Mouse (Mus musculus) regulatory T cell (primary cell): ENCODE results near the gene Gm4763.
"Not testable (repeated sequence)": the region's sequence is repeated elsewhere in the genome, so short reads cannot be mapped to it uniquely, and the experiment has no call there.

ENCODE experiments used
- in situ Hi-C: fragments of 300-600 bp; cut with MboI, MseI; formaldehyde crosslinking; loops from one replicate; pipeline ENCODE4 v1.15.1; 2025; ENCODE audit warnings: high pct_unique_total_duplicates

The Gm4763 gene

GRCm38 (mm10) chr7:24726808-24727207 lies at the start of gene Gm4763:
TSS of gene Gm4763 (minus strand) at chr7:24726908.
- in situ Hi-C loops = loop anchor here (5.0 kb wide), 1 partner anchor 40 kb away; no protein-coding TSS in a partner anchor

GRCm38 (mm10) chr7:24776145-24776544 lies 49.4 kb upstream of the Gm4763 start:
- in situ Hi-C loops = no loop called here

GRCm38 (mm10) chr7:24773942-24774535 lies 47.3 kb upstream of the Gm4763 start:
- in situ Hi-C loops = no loop called here

- in situ Hi-C loops = no loop called here
Measured at GRCm38 (mm10) chr7:24771361-24771760, 44.7 kb upstream of the Gm4763 start.

DNA sequence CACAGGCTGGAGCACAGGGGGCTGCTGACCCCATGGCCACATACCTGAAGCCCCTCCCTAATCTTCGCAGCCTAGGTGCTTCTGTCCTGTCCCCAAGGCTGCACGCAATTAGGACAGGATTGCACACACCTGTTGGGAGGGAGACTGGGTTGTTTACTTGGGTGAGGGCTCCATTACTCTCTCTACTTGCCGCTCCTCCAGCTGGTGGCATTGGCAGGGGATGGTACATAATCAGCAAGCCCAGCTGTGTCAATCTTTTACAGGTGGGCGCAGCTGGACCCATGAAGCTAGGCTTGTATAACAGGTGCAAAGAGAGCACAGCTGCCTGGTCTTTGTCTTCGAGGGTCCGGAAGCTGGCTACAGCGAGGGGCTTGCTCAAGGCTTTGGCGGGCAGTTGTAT lies 35.9 kb upstream of the Gm4763 start:
- in situ Hi-C loops = no loop called here

- in situ Hi-C loops = no loop called here
Measured at GRCm38 (mm10) chr7:24761161-24761560, 34.5 kb upstream of the Gm4763 start.

- in situ Hi-C loops = no loop called here
Measured at GRCm38 (mm10) chr7:24760211-24760610, 33.5 kb upstream of the Gm4763 start, which contains the start of gene Cd177. TSS of gene Cd177 (minus strand) at chr7:24760311.

DNA sequence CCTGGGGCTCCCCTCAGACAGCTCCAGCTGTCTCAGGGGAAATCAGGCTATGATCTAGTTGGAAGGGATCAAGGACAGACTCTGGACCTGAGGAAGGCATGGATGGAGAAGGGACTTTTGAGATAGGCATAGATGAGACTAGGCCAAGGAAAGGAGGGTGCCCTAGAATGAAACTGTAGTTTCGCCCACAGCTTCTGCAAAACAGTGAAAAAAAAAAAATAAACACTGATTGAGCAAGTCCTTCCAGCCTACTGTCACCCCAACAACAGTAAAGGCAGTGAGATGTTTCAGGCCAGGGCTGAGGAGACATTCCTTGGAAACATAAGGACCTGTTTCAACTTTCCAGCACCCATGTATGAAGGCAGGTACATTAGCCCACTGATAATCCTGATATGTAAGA lies 31.8 kb upstream of the Gm4763 start:
- in situ Hi-C loops = loop anchor here (10.0 kb wide), 1 partner anchor 404 kb away; no protein-coding TSS in a partner anchor

GRCm38 (mm10) chr7:24753476-24753875 lies 26.8 kb upstream of the Gm4763 start:
- in situ Hi-C loops = loop anchor here (10.0 kb wide), 1 partner anchor 399 kb away; no protein-coding TSS in a partner anchor

DNA sequence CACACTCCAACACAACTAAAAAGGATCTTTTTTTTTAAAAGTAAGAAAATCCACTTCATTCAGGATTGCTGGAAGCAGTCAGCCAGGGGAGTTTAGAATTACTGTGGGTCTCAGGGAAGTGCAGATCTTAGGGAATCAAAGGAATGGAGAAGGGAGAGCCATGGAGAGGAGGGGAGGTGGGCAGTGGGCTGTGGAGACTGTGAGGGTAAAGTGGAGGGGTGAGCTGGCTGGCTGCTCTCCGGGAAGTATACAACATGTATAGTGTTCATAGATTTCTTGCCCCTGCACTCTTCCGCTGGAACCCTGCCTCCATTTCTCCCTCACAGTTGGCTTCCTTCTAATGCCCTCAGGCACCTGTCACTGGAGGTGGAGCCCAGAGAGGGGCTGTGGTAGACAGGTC lies 24.9 kb upstream of the Gm4763 start:
- in situ Hi-C loops = loop anchor here (10.0 kb wide), 1 partner anchor 397 kb away; no protein-coding TSS in a partner anchor

DNA sequence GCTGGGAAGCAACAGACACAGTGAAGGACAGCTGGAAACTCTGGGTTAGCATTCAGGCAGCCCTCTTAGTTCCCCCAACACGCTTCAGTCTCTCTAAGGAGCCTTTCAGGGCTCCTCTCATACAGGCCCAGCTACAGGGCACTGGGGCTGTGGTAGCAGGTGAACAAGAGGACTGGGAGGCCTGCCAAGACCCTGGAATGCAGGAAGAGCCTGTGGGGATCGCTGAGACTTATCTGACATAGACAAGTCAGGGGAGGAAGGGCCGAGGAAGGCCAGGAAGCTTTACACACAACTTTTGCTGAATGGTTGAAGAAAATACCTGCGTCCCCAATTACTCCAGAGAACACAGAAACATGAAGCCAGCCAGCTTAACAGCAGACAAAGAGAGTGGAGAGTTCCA lies 24.0 kb upstream of the Gm4763 start:
- in situ Hi-C loops = loop anchor here (10.0 kb wide), 1 partner anchor 396 kb away; no protein-coding TSS in a partner anchor

DNA sequence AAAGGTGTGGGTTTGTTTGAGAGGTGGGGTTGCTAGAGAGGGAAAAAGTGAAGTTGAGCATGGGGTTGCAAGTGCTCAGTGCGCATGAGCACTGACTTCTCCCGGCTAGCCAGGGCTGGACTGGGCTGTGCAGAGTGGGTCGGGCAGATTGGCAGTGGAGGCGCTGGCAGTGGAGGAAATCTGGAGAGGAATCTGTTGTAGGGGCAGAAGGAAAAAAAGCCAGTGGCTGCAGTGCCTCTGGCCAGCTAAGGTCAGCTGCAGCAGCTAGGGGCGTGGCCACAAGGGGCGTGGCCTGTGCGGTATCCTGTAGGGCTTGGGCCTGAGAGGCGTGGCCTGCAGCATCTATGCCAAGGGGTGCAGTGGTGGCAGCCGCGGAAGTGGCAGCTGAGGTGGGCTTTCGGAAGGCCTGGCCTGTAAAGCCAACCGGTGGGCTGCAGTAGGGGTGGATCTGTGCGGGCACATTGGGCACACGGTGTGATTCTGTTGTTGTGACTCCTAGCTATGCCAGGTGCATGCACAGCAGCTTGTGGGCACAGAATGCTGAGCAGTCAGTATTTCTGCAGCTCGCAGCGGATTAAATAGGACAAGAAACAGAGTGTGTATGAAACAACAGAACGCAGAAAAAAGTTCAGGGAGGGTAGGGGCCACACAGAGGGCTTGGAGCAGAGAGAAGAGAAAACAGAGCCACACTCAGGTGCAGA lies 9.4 kb upstream of the Gm4763 start:
- in situ Hi-C loops = no loop called here

- in situ Hi-C loops = loop anchor here (5.0 kb wide), 1 partner anchor 67 kb away; no protein-coding TSS in a partner anchor
Measured at GRCm38 (mm10) chr7:24715039-24715438, 11.7 kb downstream of the Gm4763 start.

- in situ Hi-C loops = no loop called here
Measured at GRCm38 (mm10) chr7:24708832-24709292, 17.8 kb downstream of the Gm4763 start, which contains the start of gene BC049730. TSS of gene BC049730 (plus strand) at chr7:24709242.

DNA sequence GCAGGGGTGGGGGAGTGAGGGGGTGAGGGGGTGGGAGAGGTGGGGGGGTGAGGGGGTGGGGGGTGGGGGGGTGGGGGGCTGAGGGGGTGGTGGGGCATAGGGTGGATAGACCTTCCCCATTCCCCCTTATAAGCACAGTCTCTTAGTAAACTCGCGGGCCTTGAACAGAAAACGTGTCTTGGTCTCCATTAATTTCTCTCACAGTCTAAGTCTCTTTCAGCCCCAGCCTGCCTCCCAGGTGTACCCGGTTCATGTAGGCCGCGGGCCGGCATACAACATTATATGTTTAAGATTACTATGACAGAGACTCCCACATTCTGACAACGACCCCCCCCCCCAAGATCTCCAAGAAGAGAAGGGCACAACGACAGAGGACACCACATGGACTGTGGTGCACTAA lies 23.9 kb downstream of the Gm4763 start:
- in situ Hi-C loops = not testable (repeated sequence)

DNA sequence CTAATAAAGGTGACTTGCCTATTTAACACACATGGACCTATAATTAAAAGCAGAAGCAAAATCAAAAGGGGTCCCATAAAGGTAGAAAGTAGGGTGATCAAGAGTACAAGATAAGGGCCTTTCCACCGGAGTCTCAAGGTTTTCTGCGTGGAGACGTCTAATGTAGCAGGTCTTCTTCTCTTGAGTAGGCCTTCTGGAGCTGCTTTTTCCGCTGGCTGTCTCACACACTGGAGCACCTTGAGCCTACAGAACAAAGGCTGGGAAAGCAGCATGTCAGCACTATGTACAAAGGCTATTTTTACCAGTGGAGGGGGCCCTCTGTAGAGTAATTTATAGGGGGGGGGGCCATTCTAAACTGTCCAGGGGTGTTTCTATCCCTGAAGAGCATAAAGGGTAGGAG lies 28.8 kb downstream of the Gm4763 start:
- in situ Hi-C loops = not testable (repeated sequence)

- in situ Hi-C loops = loop anchor here (5.0 kb wide), 1 partner anchor 55 kb away; no protein-coding TSS in a partner anchor
Measured at GRCm38 (mm10) chr7:24692693-24693092, 34.0 kb downstream of the Gm4763 start.

DNA sequence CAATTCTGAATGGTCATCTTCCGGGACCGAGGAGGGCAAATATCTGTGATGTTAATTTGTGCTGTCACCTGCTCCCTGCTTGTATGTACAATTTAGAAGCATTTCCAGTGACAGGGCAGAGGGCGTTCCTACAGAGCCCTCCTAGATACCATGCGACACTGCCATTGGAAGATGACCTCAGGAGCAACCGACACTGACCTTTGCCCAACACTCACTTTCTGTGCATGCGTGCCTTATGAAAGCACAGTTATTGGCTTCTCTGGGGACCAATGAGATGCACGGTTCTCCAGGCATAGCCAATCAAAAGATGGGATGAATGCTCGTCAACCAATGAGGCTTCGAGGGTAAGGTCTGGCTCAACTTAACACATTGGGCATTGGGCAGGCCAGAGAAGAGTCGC lies 39.2 kb downstream of the Gm4763 start:
- in situ Hi-C loops = loop anchor here (5.0 kb wide), 1 partner anchor 40 kb away; the partner anchor contains the start of gene Gm4763

DNA sequence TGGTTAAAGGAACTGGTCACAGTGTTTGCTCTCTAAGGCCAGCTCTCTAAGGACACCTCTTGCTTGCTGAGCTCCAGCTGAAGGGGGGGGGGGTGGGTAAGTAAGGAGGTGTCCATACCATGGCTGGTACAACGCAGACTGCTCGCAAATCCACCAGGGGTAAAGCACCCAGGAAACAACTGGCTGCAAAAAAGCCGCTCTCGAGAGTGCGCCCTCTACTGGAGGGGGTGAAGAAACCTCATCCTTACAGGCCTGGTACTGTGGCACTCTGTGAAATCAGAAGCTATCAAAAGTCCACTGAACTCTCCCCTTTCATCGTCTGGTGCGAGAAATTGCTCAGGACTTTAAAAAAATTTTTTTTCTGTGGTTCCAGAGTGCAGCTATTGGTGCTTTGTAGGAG lies 42.6 kb downstream of the Gm4763 start:
- in situ Hi-C loops = not testable (repeated sequence)

GRCm38 (mm10) chr7:24676575-24676974 lies 50.1 kb downstream of the Gm4763 start, which contains the start of gene Tex101:
TSS of gene Tex101 (minus strand) at chr7:24676675.
- in situ Hi-C loops = no loop called here

GRCm38 (mm10) chr7:24671944-24672439 lies 54.7 kb downstream of the Gm4763 start:
- in situ Hi-C loops = no loop called here
